Mouse (Mus musculus): ENCODE results near the gene Rtl1. TPM values are rescaled to one million over a fixed set of nuclear protein-coding genes. Genes with fewer than 3 reads are reported as not detected.

The Rtl1 gene
- polyA plus RNA-seq (2015; fragmentation: Nextera tagmentation; extraction: Ambion mirVana), result 0.67 and 0.81 TPM in 2 replicates

DNA sequence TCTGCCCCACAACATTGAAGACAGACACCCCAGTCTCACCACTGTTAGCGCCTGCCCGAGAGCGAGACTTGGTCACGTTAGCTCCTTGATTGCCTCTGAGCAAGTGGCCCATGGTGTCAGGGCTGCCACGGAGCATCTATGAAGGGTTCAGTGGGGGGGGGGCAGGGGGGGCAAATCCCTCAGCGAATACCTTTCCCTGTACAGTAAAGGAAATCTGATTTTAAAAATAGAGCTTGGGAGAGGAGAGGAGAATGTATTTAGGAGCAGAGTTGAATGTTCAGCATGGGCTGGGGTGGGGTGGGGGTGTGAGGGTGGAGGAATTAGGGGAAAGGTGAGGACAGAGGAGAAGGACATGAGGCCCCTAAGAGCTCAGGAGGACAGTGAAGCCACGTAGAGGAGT, at the start of gene Rtl1:
Gene Rtl1, minus strand, starts transcription at position 101 of the 400 bp plus-strand sequence.
- no peak within 1 kb of the TSS for H3K9ac ChIP-seq
- H3K4me3 ChIP-seq (replicated peaks), result no peak within 1 kb of the TSS
- H3K36me3 ChIP-seq (replicated peaks), result no peaks in the 10 kb centered on the region
- H3K9me3 ChIP-seq (replicated peaks), result no peaks in the 10 kb centered on the region
- H3K27me3 ChIP-seq, result no peaks in the 10 kb centered on the region
- ATAC-seq (ENCODE audit: insufficient read depth), result no peak
- 64% methylated on average over 7 of the region's 7 CpGs for WGBS (ENCODE audit: insufficient replicate concordance)
- H3K4me1 ChIP-seq (replicated peaks), result peaks cover 3% of the 10 kb centered on the region
- H3K4me2 ChIP-seq, result no peak within 1 kb of the TSS
- H3K27ac ChIP-seq (replicated peaks), result no peak within 1 kb of the TSS

DNA sequence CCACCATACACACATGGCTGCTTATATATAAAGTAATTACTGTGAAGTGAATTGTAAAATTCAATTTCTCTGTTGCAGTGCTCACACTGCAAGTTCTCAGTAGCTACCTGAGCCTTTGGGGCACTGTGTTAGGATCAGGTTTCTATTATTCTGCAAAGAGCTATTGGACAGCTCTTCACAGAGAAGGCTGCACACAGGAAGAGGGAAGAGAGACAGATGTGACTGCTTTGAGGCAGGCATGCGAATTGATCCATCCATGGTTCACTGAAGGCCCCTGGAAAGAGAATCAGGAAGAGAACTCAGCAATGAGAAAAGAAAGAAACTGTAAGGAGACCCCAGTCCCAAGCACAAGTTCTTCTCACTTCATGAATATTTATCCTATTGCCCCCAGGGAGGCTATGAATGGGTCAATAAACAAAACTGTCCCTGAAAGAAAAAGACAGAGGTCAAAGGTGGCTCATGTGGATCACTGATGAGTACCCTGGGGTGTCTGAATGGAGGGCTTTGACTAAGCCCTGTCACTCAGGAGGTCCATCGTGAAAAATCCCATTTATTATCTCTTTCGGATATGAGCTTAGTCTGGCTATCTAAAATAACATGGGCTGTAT, 40.5 kb upstream of the Rtl1 start:
- Histone ChIP-seq H3K27me3 (no peaks in the 10 kb centered on the region), H3K27ac (replicated peaks) (no peak overlapping the region), H3K4me1 (replicated peaks) (no peaks in the 10 kb centered on the region), H3K9ac (no peak overlapping the region), H3K4me2 (no peak overlapping the region), H3K9me3 (replicated peaks) (no peaks in the 10 kb centered on the region), H3K4me3 (replicated peaks) (no peak overlapping the region), H3K36me3 (replicated peaks) (no peaks in the 10 kb centered on the region)
- ATAC-seq (ENCODE audit: insufficient read depth), result no peak
- 52% methylated on average over 3 of the region's 3 CpGs for WGBS (ENCODE audit: insufficient replicate concordance)

DNA sequence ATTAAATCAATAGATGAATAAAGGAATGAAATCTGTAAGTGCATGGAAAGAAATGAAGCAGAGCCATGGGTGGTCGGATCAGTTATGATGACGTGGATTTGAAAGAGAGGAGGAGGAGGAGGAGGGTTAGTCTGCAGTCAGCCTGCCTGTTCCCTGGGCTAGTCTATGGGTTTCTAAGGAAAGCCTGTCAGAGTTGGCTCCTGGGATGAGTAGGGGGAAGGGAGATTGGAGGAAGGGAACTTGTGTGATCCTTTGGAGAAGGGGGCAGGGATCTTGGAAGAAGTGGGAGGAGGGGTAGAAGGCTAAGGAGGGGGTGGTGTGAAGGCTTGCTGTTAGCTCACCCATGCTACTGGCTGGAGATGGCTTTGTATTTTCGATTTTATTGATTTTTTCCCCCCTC, 31.9 kb upstream of the Rtl1 start:
- Histone ChIP-seq H3K4me2 (no peak overlapping the region), H3K9me3 (replicated peaks) (no peaks in the 10 kb centered on the region), H3K27me3 (no peaks in the 10 kb centered on the region), H3K36me3 (replicated peaks) (no peaks in the 10 kb centered on the region), H3K4me1 (replicated peaks) (no peaks in the 10 kb centered on the region), H3K9ac (no peak overlapping the region), H3K4me3 (replicated peaks) (no peak overlapping the region), H3K27ac (replicated peaks) (no peak overlapping the region)
- ATAC-seq (ENCODE audit: insufficient read depth), result no peak
- 44% methylated on average over 3 of the region's 3 CpGs for WGBS (ENCODE audit: insufficient replicate concordance)

DNA sequence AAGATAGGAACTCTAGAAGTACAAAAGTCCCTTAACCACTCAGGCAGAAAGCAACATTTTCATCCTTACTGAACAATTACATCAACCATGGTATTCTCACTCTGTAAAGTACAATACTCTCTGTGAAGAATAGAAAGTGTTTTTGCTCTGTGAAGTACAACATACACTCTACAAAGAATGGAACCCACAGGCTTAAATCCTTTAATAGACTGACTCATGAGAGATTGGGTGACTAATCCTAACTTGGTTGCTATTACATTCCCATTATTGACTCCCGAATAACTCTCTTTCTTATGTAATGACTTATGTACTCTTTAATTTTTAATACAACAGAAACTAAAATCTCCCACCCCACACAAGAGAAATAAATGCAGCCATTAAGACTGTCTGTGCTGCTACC, 28.8 kb upstream of the Rtl1 start:
- no peak overlapping the region for H3K4me2 ChIP-seq
- ATAC-seq (ENCODE audit: insufficient read depth), result no peak
- no peaks in the 10 kb centered on the region for H3K4me1 ChIP-seq (replicated peaks)
- H3K27ac ChIP-seq (replicated peaks), result no peak overlapping the region
- no peaks in the 10 kb centered on the region for H3K9me3 ChIP-seq (replicated peaks)
- H3K4me3 ChIP-seq (replicated peaks), result no peak overlapping the region
- no peak overlapping the region for H3K9ac ChIP-seq
- H3K36me3 ChIP-seq (replicated peaks), result no peaks in the 10 kb centered on the region
- H3K27me3 ChIP-seq, result no peaks in the 10 kb centered on the region
- 71% methylated on average over 1 of the region's 1 CpGs for WGBS (ENCODE audit: insufficient replicate concordance)

DNA sequence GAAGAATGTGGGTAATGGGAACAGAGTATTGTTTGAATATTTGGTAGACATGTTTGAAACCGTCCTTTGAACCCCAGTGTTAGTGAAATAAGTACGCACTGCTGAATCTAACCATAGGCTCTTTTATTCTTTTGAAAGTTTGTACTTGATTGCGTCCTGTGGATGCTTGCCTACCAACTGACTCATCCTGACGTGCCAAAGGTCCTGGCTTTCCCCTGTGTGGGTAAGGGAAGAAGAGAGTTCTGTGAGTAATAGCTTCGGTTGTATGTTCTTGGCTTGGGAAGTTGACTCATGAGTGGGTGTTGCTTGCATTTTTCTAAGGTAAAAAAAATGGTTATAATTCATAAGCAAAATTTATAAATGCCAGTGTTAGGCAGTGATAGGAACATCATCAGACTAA, 26.8 kb upstream of the Rtl1 start:
- Histone ChIP-seq H3K9ac (no peak overlapping the region), H3K4me3 (replicated peaks) (no peak overlapping the region), H3K27me3 (no peaks in the 10 kb centered on the region), H3K27ac (replicated peaks) (no peak overlapping the region), H3K4me2 (no peak overlapping the region), H3K36me3 (replicated peaks) (no peaks in the 10 kb centered on the region), H3K4me1 (replicated peaks) (no peaks in the 10 kb centered on the region), H3K9me3 (replicated peaks) (no peaks in the 10 kb centered on the region)
- WGBS (ENCODE audit: insufficient replicate concordance), result 61% methylated on average over 5 of the region's 5 CpGs
- ATAC-seq (ENCODE audit: insufficient read depth), result no peak

DNA sequence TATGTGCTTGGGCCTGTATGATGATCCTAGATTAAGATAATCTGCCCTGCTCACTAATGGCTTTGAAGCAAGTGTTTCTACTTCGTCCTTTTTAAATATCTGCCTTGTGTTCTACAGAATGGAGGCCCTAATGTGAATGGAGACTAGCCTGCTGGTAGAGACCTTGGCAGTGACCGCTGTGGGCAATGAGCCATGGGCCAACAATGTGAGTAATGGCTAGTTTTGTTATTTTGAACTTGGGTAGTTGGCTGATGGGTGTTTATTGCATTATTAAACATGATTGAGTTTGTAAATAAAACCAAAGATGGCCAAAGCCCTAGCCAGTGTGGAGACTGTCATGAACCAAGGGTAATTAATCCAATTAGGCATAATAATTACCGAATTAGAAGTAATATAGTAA, 20.1 kb upstream of the Rtl1 start:
- Histone ChIP-seq H3K4me1 (replicated peaks) (no peaks in the 10 kb centered on the region), H3K9ac (no peak overlapping the region), H3K9me3 (replicated peaks) (no peaks in the 10 kb centered on the region), H3K4me3 (replicated peaks) (no peak overlapping the region), H3K27me3 (no peaks in the 10 kb centered on the region), H3K27ac (replicated peaks) (no peak overlapping the region), H3K36me3 (replicated peaks) (no peaks in the 10 kb centered on the region), H3K4me2 (no peak overlapping the region)
- no peak for ATAC-seq (ENCODE audit: insufficient read depth)
- 62% methylated on average over 3 of the region's 3 CpGs for WGBS (ENCODE audit: insufficient replicate concordance)

DNA sequence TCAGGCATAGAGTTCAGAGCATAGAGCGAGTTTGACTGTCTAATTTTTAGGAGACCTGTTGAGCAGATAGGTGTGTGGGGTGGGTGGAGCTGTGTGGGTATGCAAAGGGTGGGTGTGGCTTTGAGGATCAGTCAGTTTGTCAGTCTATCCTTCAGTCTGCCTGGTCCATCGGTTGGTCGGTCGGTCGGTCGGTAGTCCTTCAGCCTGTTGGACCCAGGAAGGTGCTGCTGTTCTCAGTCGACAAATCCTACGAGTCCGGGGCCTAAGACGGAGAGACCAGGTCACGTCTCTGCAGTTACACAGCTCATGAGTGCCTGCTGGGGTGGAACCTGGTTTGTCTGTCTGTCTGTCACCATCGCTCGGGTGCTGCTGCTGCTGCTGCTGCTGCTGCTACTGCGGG, 17.9 kb upstream of the Rtl1 start:
- no peaks in the 10 kb centered on the region for H3K9me3 ChIP-seq (replicated peaks)
- WGBS (ENCODE audit: insufficient replicate concordance), result 79% methylated on average over 14 of the region's 14 CpGs
- H3K27ac ChIP-seq (replicated peaks), result no peak overlapping the region
- no peak for ATAC-seq (ENCODE audit: insufficient read depth)
- no peak overlapping the region for H3K9ac ChIP-seq
- no peaks in the 10 kb centered on the region for H3K36me3 ChIP-seq (replicated peaks)
- H3K27me3 ChIP-seq, result peaks cover 8% of the 10 kb centered on the region
- no peak overlapping the region for H3K4me2 ChIP-seq
- no peak overlapping the region for H3K4me3 ChIP-seq (replicated peaks)
- H3K4me1 ChIP-seq (replicated peaks), result no peaks in the 10 kb centered on the region; the same call in 1 of the 2 replicates

DNA sequence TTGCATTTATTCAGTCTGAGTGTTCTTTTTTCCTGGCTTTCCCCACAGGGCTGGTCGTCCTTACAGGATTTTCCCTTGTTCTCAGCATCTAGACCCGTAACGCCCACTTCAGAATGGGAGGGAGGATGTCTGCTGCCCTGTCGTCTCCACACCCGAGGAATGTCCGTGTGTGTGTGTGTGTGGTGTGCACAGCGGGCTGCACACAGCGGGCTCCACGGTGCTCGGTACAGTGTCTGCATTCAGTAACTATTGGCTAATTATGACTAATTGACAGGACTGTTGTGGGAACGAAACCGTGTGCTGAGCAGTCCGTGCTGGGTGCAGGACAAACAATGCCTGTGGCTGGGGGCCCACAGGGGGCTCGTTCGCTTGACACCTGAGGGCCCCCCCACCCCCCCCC, 17.0 kb upstream of the Rtl1 start:
- no peak overlapping the region for H3K27ac ChIP-seq (replicated peaks)
- no peak for ATAC-seq (ENCODE audit: insufficient read depth)
- H3K9ac ChIP-seq, result no peak overlapping the region
- 51% methylated on average over 15 of the region's 15 CpGs for WGBS (ENCODE audit: insufficient replicate concordance)
- no peaks in the 10 kb centered on the region for H3K36me3 ChIP-seq (replicated peaks)
- H3K27me3 ChIP-seq, result peaks cover 14% of the 10 kb centered on the region
- H3K4me3 ChIP-seq (replicated peaks), result no peak overlapping the region
- H3K4me1 ChIP-seq (replicated peaks), result peaks cover 4% of the 10 kb centered on the region; the same call in 1 of the 2 replicates
- H3K4me2 ChIP-seq, result no peak overlapping the region
- H3K9me3 ChIP-seq (replicated peaks), result no peaks in the 10 kb centered on the region

DNA sequence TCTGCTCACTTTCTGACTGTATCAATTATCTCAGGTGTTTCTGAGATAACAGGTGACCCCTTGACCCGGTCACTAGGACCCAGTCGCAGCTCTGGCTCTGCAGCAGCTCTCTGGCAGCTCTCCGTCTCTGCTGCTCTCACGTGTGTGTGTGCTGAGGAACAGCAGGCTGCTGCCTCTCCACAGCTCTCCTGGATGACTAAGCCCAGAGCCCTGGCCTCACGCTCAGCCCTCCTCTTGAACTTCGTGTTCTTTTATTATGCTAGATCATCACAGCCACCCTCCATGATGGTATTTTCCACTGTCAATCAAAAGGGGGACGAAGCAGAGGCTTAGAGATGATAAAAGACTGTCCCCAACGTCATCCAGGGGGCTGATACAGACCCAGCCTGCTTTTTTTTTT, 15.2 kb upstream of the Rtl1 start:
- WGBS (ENCODE audit: insufficient replicate concordance), result 28% methylated on average over 8 of the region's 8 CpGs
- no peak overlapping the region for H3K4me2 ChIP-seq

DNA sequence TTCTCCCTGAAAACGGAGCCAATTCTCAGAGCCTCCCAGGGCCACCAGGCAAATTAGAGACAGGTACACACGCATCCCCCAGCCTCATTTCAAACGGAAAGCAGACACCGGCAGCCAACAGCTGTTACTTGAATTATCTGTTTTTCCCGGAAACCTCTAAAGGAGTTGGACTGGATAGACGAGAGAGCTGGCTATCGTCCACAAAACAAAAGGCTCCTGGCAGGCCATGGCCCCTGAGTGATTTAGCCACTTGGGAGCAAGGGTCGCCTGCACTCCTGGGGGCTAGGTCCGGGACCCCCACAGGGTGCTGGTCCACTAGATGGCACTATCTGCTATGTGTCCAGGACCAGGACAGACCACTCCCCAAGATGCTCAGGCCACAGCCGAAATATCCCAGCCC, 14.3 kb upstream of the Rtl1 start:
- Histone ChIP-seq H3K27me3 (peaks cover 14% of the 10 kb centered on the region), H3K36me3 (replicated peaks) (no peaks in the 10 kb centered on the region), H3K9me3 (replicated peaks) (no peaks in the 10 kb centered on the region), H3K9ac (no peak overlapping the region), H3K27ac (replicated peaks) (no peak overlapping the region), H3K4me1 (replicated peaks) (peaks cover 5% of the 10 kb centered on the region), H3K4me3 (replicated peaks) (no peak overlapping the region), H3K4me2 (no peak overlapping the region)
- 49% methylated on average over 10 of the region's 10 CpGs for whole genome bisulfite sequencing (ENCODE audit: insufficient replicate concordance)
- no peak for ATAC-seq (ENCODE audit: insufficient read depth)

More for the DNA sequence above, 15.2 kb upstream of the Rtl1 start:
- Histone ChIP-seq H3K27me3 (peaks cover 14% of the 10 kb centered on the region), H3K4me1 (replicated peaks) (peaks cover 4% of the 10 kb centered on the region; the same call in 1 of the 2 replicates), H3K9me3 (replicated peaks) (no peaks in the 10 kb centered on the region), H3K9ac (no peak overlapping the region), H3K27ac (replicated peaks) (no peak overlapping the region), H3K36me3 (replicated peaks) (no peaks in the 10 kb centered on the region), H3K4me3 (replicated peaks) (no peak overlapping the region)
- no peak for ATAC-seq (ENCODE audit: insufficient read depth)

DNA sequence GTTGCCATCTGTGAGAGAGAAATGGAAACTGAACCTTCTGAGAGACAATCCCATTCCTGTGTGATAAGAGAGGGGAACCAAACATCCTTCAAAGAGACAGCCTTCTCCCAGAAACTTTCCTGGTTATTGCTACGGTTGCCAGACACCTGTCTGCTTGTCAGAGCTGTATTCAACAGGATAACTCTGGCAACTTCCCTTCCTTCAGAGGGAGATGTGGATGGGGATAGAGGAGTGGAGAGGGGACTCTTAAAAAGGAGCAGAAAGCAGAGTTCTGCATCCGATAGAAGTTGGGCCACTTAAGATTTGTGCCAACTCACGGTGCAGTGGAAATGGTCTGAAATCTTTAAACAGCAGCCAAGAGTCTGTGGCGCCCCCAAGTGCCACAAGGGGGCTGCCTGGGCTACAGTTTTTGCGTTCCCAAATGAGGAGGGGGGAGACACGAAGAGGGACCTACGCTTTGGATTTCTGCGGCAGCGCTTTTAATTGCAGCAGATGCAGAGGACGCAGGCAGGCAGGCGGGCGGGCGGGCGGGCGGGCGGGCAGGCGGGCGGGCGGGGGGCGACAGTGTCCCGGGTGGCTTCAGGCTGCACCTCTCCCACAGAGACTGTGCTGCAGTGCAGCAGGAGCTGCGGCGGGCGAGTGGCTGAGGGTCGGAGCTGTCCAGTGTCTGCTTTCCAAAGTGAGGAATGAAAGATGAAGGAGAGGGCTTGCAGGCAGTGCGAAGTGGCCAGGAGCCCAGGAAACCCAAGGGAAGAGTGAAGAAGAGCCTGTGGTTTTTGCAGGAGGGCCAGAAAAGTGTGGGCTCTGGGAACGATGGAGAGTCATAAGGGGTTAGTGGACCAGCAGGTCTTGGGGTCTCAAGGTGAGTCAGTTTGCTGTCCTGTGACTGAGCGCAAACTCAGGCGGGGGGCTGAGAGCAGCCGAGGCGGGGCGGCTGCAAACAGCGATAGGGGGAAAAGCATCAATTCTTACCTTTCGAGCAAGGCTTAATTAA, 12.6 kb upstream of the Rtl1 start:
- H3K36me3 ChIP-seq (replicated peaks), result no peaks in the 10 kb centered on the region
- H3K4me1 ChIP-seq (replicated peaks), result peaks cover 10% of the 10 kb centered on the region
- no peak for ATAC-seq (ENCODE audit: insufficient read depth)
- peaks cover 14% of the 10 kb centered on the region for H3K27me3 ChIP-seq
- H3K4me2 ChIP-seq, result peak overlapping the region; percentile 27; the same call in 1 of the 2 replicates
- H3K4me3 ChIP-seq (replicated peaks), result no peak overlapping the region
- no peaks in the 10 kb centered on the region for H3K9me3 ChIP-seq (replicated peaks)
- WGBS (ENCODE audit: insufficient replicate concordance), result 43% methylated on average over 34 of the region's 34 CpGs
- no peak overlapping the region for H3K9ac ChIP-seq
- H3K27ac ChIP-seq (replicated peaks), result no peak overlapping the region

All from liver, embryonic 15.5 days (tissue).